Mouse (Mus musculus): Measurements from ENCODE around the gene Papolb. TPM values are rescaled to one million over a fixed set of nuclear protein-coding genes. Genes with fewer than 3 reads are reported as not detected.

Gene Papolb
- total RNA-seq, 2 experiments from 2014 or later: 0.66 to 0.84 TPM

DNA sequence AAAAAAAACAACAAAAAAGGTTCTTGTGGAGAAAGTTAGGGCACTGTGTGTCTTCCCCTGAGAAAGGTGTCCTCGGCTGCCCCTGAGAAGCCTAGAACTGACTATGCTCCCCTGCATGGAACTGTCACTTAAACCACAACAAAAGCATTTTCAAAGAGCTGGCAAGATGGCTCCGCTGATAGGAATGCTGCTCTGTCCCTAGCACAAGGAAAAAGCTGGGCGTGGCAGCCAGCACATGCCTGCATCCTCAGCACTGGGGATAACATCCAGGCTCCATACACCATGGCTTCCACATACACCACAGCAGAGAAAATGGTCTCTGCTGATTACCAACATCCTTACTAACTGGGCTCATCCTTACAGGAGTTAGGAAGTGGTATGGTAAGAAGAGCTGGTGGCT is 17.2 kb upstream of the Papolb start:
- TF ChIP-seq CTCF (conservative IDR thresholded peaks at IDR 0.05): no peak
- H3K27ac ChIP-seq: no peak overlapping the region
- no peak for DNase-seq (ENCODE audit: low spot score in 2 of 2)
- H3K4me3 ChIP-seq: no peak overlapping the region

DNA sequence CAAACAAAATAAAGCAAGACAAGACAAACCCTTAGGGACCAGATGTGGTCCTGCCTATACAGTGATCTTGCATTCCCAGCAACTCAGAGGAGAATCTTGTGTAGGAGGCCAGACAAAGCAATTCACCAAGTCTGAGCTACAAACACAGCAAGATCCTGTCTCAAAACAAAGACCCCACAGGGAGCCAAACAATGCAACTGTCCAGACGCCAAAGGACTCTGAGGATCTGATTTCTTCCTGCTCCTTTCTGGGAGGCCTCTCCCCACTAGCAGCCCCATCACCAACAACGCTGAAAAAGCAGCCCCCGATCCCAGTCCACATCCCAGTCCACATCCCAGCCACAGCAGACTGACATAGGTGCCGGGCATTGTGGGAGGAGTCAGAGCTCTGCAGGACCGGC is 16.5 kb upstream of the Papolb start:
- H3K4me3 ChIP-seq: no peak overlapping the region
- TF ChIP-seq CTCF (conservative IDR thresholded peaks at IDR 0.05): no peak
- H3K27ac ChIP-seq: no peak overlapping the region
- no peak for DNase-seq (ENCODE audit: low spot score in 2 of 2)

DNA sequence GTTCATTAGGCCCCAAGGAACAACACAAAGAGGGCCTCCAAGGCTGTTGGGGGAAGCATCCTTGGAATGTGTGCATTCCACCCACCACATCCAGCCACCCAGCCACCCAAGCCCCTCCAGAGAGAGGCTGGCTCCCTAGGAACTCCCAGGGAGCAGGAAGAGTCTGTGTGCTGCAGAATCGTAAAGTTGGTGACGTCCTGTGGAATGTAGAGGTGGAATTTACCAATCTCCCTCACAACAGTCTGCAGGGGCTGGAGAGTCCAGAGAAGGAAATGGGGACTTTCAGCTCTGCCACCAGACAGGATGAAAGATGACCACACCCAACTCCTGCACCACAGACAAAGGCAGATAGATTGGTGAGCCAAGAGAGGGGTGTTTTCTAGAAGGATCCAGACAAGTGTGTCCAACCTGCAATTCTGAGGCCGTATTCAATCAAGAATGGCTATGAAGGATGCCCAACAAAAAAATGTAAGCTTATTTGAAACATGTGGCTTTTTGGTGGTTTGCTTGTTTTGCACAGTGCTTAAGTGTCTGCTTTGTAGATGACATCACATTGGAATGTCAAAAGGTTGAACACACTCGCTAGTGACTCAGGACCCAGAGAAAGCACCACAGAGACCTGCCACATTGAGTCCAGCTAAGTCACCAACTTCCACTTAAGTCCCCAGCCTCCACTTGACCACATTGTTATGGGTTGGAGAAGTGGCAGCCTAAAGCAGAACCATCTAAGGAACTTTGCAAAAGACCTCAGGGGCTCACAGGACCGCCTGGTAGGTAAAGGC is 15.3 kb upstream of the Papolb start:
- Histone ChIP-seq H3K27ac (no peak overlapping the region), H3K4me3 (no peak overlapping the region)
- TF ChIP-seq CTCF (conservative IDR thresholded peaks at IDR 0.05): no peak
- DNase-seq (ENCODE audit: low spot score in 2 of 2): no peak

DNA sequence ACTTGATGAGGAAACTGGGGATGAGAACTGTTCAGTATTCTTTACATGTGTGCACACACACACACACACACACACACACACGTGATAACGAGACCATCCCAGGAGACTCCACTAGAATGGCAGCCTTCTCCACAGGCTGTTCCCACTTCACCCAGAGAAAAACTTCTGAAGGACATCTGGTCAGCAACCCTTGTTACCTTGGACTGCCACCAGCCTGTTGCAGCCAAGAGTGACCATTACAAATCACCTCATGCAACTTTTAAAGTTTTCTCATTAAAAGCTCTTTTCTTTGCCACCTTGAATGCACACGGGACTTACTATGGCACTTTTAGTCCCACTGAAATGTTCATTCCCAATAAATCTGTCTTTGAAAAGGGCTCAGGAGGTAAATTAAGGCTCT is 7.4 kb upstream of the Papolb start:
- H3K4me3 ChIP-seq: no peak overlapping the region
- no peak overlapping the region for H3K27ac ChIP-seq
- TF ChIP-seq CTCF (conservative IDR thresholded peaks at IDR 0.05): no peak
- no peak for DNase-seq (ENCODE audit: low spot score in 2 of 2)

DNA sequence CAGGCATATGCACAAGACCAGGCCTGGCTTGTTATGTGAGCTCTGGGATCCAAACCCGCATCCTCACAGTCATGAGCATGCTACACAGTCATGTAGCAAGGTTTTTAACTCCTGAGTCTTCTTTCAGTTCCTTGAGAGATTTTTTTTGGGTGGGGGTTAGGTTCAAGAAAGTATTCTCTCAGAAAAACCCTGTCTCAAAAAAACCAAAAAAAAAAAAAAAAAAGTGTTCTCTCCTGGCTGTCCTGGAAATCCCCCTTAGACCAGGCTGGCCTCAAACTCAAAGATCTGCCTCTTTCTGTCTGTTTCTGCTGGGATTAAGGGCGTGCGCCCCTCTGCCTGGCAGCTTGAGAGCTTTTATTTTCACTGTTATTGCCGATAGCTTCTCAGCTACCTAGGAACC is 5.5 kb upstream of the Papolb start:
- no peak overlapping the region for H3K27ac ChIP-seq
- H3K4me3 ChIP-seq: no peak overlapping the region
- TF ChIP-seq CTCF (conservative IDR thresholded peaks at IDR 0.05): no peak
- DNase-seq (ENCODE audit: low spot score in 2 of 2): no peak

DNA sequence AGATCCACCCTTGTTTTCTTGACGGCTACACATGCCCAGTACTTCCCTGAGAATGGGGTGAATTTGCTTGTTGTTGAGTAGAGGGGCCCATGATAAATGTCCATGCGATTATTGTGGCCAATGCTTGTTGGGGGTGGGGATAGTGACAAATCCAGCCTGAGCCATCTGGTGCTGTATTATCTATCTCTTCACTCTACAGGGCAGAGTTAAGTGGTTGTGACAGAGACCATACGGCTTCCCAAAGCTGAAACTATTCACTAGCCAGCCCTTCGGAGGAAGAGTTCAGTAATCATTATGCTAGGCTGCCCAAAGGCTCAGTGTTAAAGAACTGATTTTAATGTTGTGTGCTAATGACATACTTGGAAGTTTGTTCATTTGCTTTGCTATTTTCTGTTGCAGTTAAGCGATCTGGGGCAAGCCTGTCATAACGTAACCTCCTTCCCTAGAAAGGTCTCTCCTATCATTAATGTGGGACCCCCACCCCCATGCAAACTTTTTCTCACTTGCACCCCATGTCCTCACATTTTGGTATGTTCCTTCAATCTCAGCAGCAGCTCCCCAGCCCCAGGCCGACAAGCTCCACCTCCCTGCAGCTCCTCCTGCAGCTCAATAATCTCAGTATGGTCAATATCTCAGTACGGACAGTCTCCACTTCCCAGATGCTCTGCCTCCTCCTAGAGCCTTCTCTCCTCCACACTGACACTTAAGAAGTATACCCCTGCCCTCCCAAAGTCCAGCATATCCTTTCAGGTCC is 5.0 kb downstream of the Papolb start:
- DNase-seq (ENCODE audit: low spot score in 2 of 2): no peak
- TF ChIP-seq CTCF (conservative IDR thresholded peaks at IDR 0.05): no peak
- Histone ChIP-seq H3K27ac (no peak overlapping the region), H3K4me3 (no peak overlapping the region)

DNA sequence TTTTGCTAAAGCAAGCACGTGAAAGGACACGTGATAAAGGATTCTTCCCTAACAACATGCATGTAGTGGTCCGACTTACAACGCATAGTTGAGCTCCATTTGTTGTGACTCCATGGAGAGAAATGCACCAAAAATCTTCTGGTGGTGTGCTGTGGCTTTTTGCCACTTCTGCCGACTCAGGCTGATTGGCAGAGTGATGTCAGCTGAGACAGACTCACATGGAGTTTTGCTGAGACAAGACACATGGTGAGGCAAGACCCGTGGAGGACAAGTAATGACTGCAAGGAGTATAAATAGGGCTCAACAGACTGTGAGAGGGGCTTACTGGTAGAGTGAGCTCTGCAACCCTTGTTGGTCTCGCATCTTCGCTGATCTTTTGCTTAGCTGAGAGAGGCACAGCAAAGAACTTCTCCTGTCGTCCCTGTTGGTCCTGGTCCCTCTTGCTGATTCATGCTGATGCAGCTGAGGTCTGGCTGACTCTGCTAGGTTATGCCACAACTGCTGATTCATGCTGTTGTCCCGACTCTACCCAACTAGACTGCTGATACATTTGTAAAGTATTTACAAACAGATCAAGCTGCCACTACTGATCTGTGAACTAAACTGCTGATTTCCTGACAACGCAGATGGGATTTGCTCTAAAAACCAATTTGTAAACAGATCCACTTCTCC is 8.5 kb downstream of the Papolb start:
- Histone ChIP-seq H3K27ac (no peak overlapping the region), H3K4me3 (no peak overlapping the region)
- DNase-seq (ENCODE audit: low spot score in 2 of 2): no peak
- TF ChIP-seq CTCF (conservative IDR thresholded peaks at IDR 0.05): no peak

DNA sequence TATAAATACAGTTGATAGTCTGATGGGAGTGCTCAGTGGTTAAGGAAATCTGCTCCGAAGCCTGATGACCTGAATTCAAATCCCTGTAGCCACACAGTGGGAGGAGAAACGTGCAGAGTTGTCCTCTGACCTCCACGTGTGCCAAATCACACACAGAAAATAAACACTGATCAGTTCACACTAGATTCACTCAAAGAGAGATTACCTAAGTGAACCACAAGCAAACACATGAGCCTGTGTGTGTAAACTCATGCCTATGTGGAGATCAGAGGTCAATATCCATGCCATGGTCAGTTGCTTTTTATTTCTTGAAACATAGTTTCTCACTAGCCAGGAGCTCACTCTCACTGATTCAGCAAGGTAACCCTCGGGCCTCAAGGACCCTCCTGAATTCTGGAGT is 9.5 kb downstream of the Papolb start:
- TF ChIP-seq CTCF (conservative IDR thresholded peaks at IDR 0.05): no peak
- no peak overlapping the region for H3K27ac ChIP-seq

DNA sequence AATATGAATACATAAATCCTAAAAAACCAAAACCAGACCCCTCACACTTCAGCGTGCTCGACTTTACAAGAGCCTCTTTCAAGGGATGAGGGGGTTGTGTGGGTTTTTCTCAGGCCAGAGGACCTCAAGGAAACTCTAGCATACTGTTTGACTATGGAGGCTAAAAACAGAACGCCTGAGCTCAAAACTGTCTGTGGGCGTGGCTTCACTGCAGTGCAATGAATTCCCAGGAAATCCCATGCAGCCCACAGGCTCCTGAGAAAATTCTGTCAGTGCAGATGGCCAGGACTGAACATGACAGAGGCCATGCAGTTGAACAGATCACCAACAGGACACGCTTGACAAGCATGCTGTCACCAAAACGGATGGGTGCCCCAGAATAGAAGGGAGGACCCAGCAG is 10.9 kb downstream of the Papolb start:
- Histone ChIP-seq H3K27ac (no peak overlapping the region), H3K4me3 (no peak overlapping the region)
- no peak for TF ChIP-seq CTCF (conservative IDR thresholded peaks at IDR 0.05)
- DNase-seq (ENCODE audit: low spot score in 2 of 2): no peak

More for the DNA sequence above, 9.5 kb downstream of the Papolb start:
- no peak for DNase-seq (ENCODE audit: low spot score in 2 of 2)
- H3K4me3 ChIP-seq: no peak overlapping the region

DNA sequence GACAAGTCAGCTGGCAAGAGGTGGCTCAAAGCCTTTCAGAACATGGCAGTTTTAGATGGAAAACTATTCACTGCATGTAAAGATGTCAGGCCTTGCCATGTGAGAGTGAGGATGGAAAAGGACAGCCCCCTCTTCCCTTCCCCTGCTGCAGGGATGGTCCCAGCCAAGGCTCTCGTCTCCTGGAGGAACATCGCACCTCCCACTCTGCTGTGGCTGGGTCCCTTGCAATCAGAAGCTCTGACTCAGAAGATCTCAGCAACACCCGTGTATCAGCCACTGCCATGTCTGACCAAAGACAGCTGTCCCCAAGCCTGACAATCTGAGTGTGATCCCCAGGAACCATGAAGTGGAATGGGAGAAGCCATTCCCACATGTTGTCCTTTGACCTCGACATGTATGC is 17.8 kb downstream of the Papolb start:
- H3K4me3 ChIP-seq: no peak overlapping the region
- no peak for TF ChIP-seq CTCF (conservative IDR thresholded peaks at IDR 0.05)
- no peak for DNase-seq (ENCODE audit: low spot score in 2 of 2)
- no peak overlapping the region for H3K27ac ChIP-seq

DNA sequence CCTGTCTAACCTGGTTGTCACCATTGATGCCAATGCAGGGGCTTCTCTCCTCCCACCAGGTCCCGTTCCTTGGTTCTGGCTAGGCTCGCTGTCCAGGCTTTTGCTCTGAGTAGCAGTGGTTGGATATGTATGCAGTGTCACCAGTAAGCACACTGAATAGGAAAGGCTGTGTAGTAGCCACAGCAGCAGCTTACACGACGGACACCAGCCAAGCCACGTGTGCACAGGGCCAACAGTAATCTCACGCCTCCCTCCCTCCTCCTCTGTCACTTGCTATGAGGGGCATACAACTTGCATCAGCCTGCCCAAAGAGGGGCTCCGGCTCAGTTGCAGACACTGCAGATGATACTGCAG is 19.8 kb downstream of the Papolb start:
- DNase-seq (ENCODE audit: low spot score in 2 of 2): no peak
- H3K27ac ChIP-seq: no peak overlapping the region
- H3K4me3 ChIP-seq: no peak overlapping the region
- no peak for TF ChIP-seq CTCF (conservative IDR thresholded peaks at IDR 0.05)

DNA sequence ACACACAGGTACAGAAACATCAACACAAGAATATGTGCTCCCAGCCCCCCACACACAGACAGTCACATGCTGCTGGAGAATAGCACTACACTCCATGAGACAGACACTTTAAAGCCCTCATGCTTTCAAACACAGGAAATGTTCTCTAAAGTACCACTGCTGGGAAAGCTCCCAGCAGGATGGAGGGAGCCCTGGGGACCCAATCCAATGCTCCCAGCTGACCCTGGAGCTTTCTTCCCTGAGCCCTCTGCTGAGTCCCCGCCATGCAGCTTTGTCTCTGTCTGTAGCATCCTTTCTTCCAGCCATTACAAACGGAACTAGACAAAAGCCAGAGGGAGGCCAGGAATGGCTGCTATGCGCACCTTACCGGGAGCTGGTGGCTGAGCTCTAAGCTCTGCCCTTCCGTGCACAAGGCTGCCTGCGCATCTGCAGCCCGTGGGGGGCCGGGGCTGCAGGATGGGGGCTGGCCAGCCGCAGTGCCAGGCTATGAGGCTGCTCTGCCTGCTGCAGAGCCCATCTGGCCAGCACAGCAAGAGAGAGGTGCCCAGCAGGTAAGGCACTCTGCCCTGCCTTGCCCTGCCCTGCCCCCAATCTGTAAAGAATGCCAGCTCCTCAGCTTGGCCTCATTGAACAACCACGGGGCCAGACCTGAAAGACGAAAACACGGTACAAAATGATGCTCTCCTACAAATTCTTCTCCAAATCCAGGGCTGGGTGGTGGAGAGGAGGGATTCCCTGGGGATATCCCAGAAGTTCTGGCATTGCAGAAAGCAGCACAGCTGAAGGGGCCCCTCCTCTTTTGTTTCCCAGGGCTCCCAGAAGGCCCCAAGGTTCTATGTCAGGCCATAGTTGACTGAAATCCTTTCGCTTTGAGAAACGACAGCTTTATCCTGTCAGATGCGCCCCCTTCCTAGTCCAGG is 20.5 kb downstream of the Papolb start:
- no peak for DNase-seq (ENCODE audit: low spot score in 2 of 2)
- 0 out of 2 replicates have a peak overlapping the region, but pooled peaks have one; percentile 3 for H3K4me3 ChIP-seq
- no peak for TF ChIP-seq CTCF (conservative IDR thresholded peaks at IDR 0.05)
- 0 out of 2 replicates have a peak overlapping the region, but pooled peaks have one; percentile 10 for H3K27ac ChIP-seq

Measured in layer of hippocampus, adult 2 months (tissue).